Mouse (Mus musculus): ENCODE data around the gene Satb2.
A peak's percentile ranks its signal among the peaks of the same experiment; 100 is the strongest.

The Satb2 gene

DNA sequence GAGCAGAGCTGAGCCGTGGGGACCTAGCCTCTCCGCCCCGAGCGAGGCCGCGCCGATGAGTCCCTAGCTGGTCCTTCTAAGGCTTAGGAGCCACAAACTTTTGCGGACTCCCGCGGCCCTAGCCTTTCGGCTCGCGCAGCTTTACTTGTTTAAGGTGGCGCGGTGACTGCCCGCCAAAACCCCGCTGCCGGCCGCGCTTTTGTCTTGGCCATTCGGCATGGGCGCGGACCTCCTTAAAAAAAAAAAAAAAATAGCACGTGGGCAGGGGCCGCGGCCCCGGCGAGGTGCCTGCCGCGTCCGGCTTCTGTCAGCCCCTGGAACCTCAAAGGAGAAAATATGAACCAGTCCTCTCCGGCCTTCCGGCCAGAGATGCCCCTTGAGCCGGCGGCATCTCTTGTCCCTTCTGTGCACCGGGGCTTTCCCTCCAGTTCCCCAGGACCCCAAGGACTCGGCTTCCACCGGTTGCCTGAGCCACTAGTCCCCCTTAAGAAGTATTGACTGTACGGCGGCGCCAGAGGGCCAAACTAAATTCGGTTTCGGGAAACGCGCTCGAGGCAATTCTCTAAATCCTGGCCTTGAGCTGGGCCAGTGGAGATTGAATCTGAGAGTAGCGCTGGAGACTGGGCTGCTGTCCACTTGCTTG, 5.4 kb downstream of the Satb2 start:
- peak; percentile 97 for DNase-seq

DNA sequence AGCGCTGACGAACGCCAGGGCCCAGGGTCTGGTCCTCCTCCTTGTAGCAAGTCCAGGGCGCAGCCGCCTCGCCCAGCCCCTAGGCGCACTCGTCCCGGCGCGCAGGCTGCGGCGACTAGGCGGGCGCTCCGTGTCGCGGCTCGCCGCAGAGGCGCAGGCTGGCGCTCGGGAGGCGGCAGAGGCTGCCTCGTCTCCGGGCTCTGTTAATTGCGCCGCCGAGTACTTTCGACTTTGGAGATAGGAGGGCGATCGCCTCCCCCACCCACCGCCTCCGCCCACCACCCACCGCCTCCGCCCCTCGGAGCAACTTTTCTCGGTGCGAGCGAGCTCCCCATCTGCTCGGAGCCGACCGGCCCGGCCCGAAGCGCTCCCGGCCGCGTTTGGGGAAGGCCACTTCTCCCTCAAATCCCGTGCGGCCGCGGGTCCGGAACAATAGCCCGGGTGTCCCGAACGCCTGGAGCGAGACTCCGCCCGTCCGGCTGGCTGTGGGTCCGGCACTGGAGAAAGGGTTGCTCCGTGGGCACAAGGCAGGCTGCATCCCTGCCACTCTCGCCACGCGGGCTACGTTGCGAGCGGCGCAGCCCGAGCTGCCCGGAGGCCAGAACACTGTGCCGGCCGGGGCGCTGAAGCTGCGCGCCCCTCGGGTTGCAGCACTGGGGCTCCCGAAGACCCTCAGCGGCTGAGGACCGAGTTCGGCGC, 6.0 kb downstream of the Satb2 start:
- DNase-seq, result peak; percentile 74 to 76

- DNase-seq, result no peak
These were observed 6.6 kb downstream of the Satb2 start for GRCm38 (mm10) chr1:56971942-56972250.

- DNase-seq, result peak; percentile 53 to 61
These were observed 7.0 kb downstream of the Satb2 start for GRCm38 (mm10) chr1:56971441-56971861.

- DNase-seq, result peak; percentile 46
These were observed 7.7 kb downstream of the Satb2 start for GRCm38 (mm10) chr1:56970740-56971141.

- peak; percentile 34 to 41 for DNase-seq
These were observed 8.8 kb downstream of the Satb2 start for GRCm38 (mm10) chr1:56969364-56970360.

DNA sequence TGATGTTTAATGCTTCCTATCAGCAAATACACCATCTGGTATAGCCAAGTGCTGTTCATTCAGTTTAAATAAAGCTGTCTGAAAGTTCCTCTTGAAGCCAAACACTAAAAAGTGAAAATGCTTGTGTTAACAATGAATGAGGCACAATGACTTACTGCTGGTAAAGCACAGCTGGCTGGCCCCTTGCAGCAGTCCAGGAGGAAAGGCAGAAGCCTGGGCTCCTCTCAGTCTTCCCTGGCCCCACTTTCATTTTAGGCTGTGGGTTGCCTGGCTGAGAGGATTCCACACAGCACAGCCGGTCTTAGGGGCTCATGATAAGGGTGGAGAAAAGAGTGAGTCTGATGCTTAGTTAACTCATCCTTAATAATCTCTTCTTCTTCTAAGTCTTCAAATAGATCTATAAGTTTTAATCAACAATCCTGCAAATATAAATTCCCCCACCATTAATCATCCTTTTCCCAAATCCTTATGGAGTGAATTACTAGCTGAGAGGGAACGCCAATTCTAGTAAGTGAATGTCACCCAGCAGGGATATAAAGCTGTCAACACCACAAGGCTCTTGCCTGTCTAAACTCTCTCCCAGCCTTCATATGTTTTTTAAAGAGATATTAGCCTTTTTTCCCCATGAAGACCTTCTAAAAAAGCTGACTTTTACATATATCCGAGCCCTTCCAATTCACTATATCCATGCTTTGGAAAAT, 12.4 kb downstream of the Satb2 start:
- DNase-seq, result no peak

DNA sequence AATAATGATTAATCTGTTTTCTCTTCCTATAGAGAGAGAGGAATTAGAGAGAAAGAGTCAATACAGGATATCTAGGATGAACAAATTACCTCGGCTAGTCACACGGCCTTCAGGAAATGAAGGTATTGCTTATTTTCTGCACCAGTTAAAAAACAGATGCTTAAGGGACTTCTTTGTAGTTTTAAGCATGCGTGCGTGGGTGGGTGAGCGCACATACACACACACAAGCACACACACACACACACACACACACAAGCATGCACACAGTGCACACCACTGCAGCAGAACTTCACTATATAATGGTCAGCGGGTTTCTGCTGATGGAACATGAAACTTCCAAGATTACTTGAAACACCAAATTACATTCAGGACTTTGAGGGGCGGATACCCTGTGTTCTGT, 14.0 kb downstream of the Satb2 start:
- no peak for DNase-seq

DNA sequence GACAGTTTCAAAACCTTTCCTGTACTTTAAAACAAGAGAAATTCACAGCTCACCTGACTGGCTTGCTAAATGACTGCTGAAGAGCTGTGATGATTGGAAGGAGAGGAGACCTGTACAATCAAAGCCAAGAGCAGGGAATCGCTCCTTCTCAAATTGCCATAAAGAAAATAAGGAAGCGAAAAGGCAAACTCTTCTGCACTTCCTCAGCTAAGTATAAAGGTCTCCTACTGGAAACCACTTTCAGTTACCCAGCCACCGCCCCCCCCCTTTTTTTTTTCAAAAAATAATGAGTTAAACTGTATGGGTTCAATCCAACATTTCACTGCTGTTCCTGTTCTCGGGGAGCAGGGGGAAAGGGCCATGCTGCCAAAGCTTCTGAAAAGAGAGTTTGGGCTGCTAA, 15.2 kb downstream of the Satb2 start:
- DNase-seq, result no peak

GRCm38 (mm10) chr1:56958996-56959395, 19.5 kb downstream of the Satb2 start:
- DNase-seq, result no peak

GRCm38 (mm10) chr1:56957942-56958341, 20.5 kb downstream of the Satb2 start:
- DNase-seq, result peak in 1 of 2 experiments; percentile 28

- DNase-seq, result no peak
These were observed 21.6 kb downstream of the Satb2 start for GRCm38 (mm10) chr1:56956811-56957210.

- DNase-seq, result peak; percentile 44 to 47
These were observed 22.7 kb downstream of the Satb2 start for GRCm38 (mm10) chr1:56955739-56956085.

DNA sequence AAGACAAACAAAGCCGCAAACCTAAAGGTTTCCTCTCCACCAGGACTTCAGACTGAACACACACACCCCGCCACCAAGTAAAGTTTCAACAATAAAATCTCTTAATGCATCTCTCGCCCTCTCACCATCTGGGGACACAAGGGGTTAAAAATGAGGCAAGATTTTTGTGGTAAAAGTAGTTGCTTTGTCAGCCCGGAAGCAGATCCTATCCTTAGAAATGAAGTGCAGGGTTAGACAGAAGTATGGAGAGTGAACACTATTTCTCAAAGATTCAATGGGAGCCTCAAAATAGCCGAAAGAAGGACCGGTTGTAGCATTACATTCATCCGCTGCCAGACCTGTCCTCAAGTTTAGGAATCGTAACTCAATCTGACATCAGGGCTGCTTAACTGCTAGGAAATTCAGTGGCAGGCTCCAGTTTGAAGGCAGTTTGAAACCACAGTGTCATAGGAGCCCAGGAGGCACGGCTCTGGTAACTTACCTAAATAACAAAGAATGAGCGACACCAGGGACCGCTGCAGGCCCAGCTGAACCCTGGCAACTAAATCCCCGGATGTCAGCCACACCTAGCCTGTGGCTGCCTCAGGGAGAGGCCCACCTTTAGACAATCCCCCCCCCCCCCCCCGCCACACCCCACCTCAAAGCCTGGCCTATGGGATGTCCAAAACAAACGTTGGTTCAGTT, 23.3 kb downstream of the Satb2 start:
- DNase-seq, result no peak

DNA sequence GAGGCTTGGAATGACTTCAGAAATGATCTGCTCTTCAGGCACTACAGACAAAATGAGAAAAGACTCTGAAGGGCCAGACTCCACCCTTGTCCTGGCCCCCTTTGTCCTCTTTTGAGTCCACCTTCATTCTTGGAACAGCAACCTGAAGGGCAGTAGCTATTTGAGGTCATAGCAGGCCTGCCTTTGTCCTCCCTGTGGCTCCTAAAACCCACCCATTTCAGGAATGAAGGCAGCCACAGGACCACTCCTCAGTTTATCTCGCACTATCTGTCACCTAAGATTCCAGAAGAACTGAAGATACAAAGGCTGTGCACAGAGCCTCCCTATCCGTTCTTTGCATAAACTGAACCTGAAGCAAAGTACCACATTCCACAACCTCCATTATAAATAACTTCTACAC, 24.9 kb downstream of the Satb2 start:
- DNase-seq, result no peak

GRCm38 (mm10) chr1:56951980-56952379, 26.5 kb downstream of the Satb2 start:
- DNase-seq, result no peak

DNA sequence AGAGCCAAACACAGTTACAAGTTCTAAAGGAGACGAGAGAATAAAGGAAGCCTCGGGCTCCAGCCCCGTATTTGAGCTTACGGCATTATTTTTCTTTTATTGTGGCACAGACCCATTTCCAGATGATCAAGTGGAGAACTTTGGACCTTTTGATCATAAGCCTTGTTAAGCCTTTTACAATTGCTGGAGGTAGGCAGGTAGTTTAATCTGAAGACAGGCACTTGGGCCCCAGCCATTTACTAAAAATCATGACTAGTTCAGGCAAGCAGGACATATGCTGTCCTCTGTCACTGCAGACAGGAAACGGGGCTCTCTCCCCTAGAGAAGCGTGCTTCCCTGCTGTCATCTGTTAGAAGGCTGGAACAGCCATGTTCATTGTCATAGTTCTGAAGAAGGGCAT, 26.9 kb downstream of the Satb2 start:
- peak in 1 of 2 experiments; percentile 12 for DNase-seq

DNA sequence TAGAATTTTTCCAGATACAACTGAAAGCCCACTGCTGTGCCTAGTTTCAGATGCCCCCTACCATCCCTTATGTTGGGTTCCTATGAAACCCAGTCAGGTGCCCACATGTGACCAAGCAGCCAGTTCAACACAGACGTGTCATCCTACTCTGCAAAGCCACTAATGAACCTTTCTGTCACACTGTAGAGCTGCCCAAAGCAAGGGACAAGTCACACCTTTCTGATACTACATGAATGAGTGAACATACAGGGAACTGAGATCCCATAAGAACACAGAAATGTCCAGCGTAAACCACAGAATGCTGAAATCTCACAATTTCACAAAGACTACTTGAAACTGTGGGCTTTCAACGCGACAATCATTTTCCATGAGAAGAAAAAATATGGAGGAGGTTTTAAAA, 39.0 kb downstream of the Satb2 start:
- DNase-seq, result no peak

DNA sequence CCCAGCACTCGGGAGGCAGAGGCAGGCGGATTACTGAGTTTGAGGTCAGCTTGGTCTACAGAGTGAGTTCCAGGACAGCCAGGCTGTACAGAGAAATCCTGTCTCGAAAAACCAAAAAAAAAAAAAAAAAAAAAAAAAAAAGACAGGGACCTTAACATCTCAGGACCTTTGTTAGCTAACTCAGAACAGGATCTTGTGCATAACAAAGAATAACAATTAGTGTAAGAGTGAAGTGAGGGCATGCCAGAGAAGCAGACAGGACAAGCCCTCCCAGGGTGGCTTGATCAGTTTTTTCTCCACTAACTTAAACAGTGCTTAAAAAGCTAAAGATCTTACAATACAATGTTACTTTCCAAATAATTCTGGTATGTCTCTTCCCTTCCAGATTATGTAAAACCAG, 40.0 kb downstream of the Satb2 start:
- no peak for DNase-seq

- no peak for DNase-seq
These were observed 41.9 kb downstream of the Satb2 start for GRCm38 (mm10) chr1:56936554-56936953.

- no peak for DNase-seq
These were observed 44.6 kb downstream of the Satb2 start for GRCm38 (mm10) chr1:56933821-56934220.

DNA sequence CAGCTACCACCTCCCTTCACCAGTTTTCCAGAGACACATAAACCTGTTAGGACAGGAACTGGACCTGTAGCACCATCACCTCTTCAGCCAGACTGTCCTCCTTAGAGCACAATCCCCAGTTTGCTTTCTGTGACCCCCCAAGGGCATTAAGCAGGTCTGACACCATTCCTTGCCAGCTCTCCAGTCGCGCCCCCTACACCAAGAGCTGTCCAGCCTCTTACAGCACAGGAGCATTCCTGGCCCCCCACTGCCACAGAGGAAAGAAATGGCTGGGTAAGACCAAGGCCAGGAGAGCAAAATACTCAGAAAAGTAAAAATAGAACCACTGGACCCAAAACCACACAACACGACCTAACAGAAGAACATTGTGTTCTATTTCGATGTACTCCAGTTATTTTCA, 48.4 kb downstream of the Satb2 start:
- DNase-seq, result no peak
